Mouse (Mus musculus) intestine, embryonic 14.5 days (tissue): ENCODE data around the gene Herc4. TPM values are rescaled to one million over a fixed set of nuclear protein-coding genes. Genes with fewer than 3 reads are reported as not detected.

Experiments used
- ATAC-seq: fragments of 200-750 bp; cut with Nextera tagmentation; replicated peaks from 2 replicates; pipeline ENCODE4 v1.8.0; 2017; ENCODE audit warnings: low read depth, moderate number of reproducible peaks, moderate TSS enrichment, moderate library complexity; ENCODE audit not compliant: low FRiP score, low TSS enrichment
- DNase-seq: peaks from one replicate; pipeline ENCODE4 v3.0.0-alpha.2; 2018; ENCODE audit warnings: low spot score
- H3K27ac ChIP-seq: fragments of 300-500 bp; sonication (generic); 2 replicates; pipeline ENCODE4 v1.5.1; 2014; ENCODE audit warnings: low read depth, mild to moderate bottlenecking, control low read depth
- H3K27me3 ChIP-seq: fragments of 300-500 bp; sonication (generic); replicated peaks from 2 replicates; pipeline ENCODE4 v1.6.1; 2014; ENCODE audit warnings: low read length, control low read depth; ENCODE audit not compliant: control insufficient read depth, insufficient read depth
- H3K36me3 ChIP-seq: fragments of 300-500 bp; sonication (generic); 2 replicates; pipeline ENCODE4 v1.6.1; 2014; ENCODE audit warnings: low read length, control low read depth; ENCODE audit not compliant: control insufficient read depth, insufficient read depth
- H3K4me1 ChIP-seq: fragments of 300-500 bp; sonication (generic); replicated peaks from 2 replicates; pipeline ENCODE4 v1.6.1; 2014; ENCODE audit warnings: low read length, control low read depth, mixed read lengths; ENCODE audit not compliant: control insufficient read depth, insufficient read depth
- H3K4me2 ChIP-seq: fragments of 300-500 bp; sonication (generic); 2 replicates; pipeline ENCODE4 v1.6.1; 2014; ENCODE audit warnings: low read length
- H3K4me3 ChIP-seq: fragments of 300-500 bp; sonication (generic); 2 replicates; pipeline ENCODE4 v1.5.1; 2014; ENCODE audit warnings: low read depth, low read length, control low read depth, mixed read lengths
- H3K9ac ChIP-seq: fragments of 300-500 bp; sonication (generic); 2 replicates; pipeline ENCODE4 v1.6.1; 2014; ENCODE audit warnings: mild to moderate bottlenecking, low read length
- H3K9me3 ChIP-seq: fragments of 300-500 bp; sonication (generic); 2 replicates; pipeline ENCODE4 v1.6.1; 2016; ENCODE audit warnings: low read length, control low read depth; ENCODE audit not compliant: control insufficient read depth
- WGBS: fragments of 180-500 bp; shearing (Covaris S2); extraction: QIAGEN DNeasy Blood & Tissue Kit; methylation state at CpG from one replicate; pipeline ENCODE4 v1.1.7; 2014; 5-methylcytosine and 5-hydroxymethylcytosine counted together
- polyA plus RNA-seq: library from polyadenylated mRNA; unstranded; fragments of >200 nt; fragmentation: Nextera tagmentation; extraction: Ambion mirVana; gene quantifications from 2 replicates; pipeline ENCODE4 v1.2.1, GENCODE M21; 2014

The Herc4 gene
- polyA plus RNA-seq, 1 experiment from 2014 or later: 39.8 TPM

DNA sequence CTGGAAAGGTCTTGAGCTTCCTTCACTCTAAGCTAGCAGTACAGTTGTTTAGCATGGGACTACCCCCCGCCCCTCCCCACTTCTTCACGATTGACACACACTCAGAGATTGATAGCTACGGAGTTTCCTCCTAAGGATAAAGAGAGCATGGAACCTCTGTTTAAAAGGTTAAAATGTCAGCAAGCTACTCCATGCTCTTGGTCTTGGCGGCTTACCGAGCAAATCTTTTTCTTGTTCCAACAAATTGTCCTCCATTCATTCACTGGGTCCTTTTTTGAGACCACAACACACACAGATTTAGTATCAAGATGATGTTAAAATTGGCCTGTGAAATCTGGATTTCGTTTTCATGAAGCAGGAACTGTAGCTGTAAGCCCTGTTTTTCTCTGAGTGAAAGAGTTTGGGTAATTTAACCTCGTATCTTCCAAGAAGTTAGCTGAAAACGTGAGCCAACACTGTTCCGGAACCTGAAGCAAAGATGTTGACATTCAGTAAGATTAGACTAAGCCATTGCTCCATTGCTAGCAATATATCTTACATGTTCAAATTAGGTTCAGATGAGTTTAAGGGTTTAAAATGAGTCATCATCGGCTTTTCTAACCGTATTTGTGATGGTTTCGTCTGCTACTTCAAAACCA lies 693 bp upstream of the Herc4 start:
- DNase-seq (no peak), ATAC-seq (no peak)
- H3K4me1 ChIP-seq: peaks cover 7% of the 10 kb centered on the region
- 0 out of 2 replicates have a peak, but pooled peaks cover 6% of the 10 kb centered on the region for H3K36me3 ChIP-seq
- no peaks in the 10 kb centered on the region for H3K9me3 ChIP-seq
- H3K9ac ChIP-seq: peak overlapping the region; percentile 41
- no peaks in the 10 kb centered on the region for H3K27me3 ChIP-seq
- peak overlapping the region; percentile 91 for H3K4me3 ChIP-seq
- 22% methylated on average over 12 of the region's 12 CpGs for WGBS
- H3K4me2 ChIP-seq: peak overlapping the region; percentile 73
- no peak overlapping the region for H3K27ac ChIP-seq

DNA sequence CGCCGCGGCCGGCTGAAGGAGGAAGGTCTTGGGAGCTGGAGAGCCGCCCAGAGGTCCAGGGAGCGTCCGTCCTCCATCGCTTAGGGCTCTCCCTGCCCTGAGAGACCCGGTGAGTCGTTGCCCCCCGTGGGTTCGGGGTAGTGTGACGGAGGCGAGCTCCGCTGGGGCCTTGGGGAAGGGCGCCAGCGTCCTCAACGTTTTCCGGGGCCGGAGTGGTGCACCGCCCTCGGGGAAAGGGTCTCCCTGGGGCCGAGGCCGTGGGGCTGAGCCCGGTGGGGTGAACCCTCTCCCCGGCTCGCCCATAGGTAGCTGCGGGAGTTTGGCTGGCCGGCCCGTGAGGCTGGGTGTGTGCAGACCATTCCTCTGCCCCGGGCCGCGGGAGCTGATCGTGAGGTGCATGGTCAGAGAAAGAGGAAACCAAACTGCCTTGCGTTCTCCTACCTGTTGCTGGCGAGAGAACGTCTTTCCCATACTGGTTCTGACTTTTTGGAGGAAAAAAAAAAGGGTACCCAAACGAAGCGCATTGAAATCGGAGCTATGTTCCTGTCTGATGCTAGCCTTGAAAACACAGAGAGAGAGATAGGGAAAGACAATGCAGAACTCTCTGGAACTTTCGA lies 553 bp downstream of the Herc4 start:
- peak; percentile 80 for ATAC-seq
- under 1% methylated on average over 40 of the region's 41 CpGs for WGBS
- H3K9me3 ChIP-seq: no peaks in the 10 kb centered on the region
- H3K36me3 ChIP-seq: 0 out of 2 replicates have a peak, but pooled peaks cover 6% of the 10 kb centered on the region
- H3K4me2 ChIP-seq: peak overlapping the region; percentile 63
- H3K4me1 ChIP-seq: peaks cover 7% of the 10 kb centered on the region
- H3K27me3 ChIP-seq: no peaks in the 10 kb centered on the region
- peak overlapping the region; percentile 93 for H3K9ac ChIP-seq
- peak; percentile 95 for DNase-seq
- peak overlapping the region; percentile 91 for H3K4me3 ChIP-seq
- peak overlapping the region; percentile 98 for H3K27ac ChIP-seq

GRCm38 (mm10) chr10:63244746-63245145 lies 1.1 kb downstream of the Herc4 start:
- H3K4me2 ChIP-seq: peak overlapping the region; percentile 63
- H3K4me3 ChIP-seq: peak overlapping the region; percentile 91
- H3K4me1 ChIP-seq: peaks cover 7% of the 10 kb centered on the region
- no peaks in the 10 kb centered on the region for H3K27me3 ChIP-seq
- 15% methylated on average over 5 of the region's 5 CpGs for WGBS
- 0 out of 2 replicates have a peak, but pooled peaks cover 8% of the 10 kb centered on the region for H3K36me3 ChIP-seq
- H3K9me3 ChIP-seq: no peaks in the 10 kb centered on the region
- peak overlapping the region; percentile 93 for H3K9ac ChIP-seq
- ATAC-seq (no peak), DNase-seq (no peak)
- peak overlapping the region; percentile 98 for H3K27ac ChIP-seq

DNA sequence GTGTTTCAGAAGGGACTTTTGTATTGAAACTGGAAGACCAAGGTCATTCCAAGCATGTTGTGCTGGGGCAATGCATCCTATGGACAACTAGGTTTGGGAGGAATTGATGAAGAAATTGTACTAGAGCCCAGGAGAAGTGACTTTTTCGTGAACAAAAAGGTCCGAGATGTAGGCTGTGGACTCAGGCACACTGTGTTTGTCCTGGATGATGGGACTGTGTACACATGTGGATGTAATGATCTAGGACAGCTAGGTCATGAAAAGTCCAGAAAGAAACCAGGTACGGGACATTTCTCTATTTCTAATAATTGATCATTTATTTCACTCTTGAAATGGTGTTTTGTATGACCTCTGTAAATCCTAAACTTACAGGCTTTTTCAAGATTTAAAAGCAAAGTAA lies 2.2 kb downstream of the Herc4 start:
- Histone ChIP-seq H3K4me2 (no peak overlapping the region), H3K9me3 (no peaks in the 10 kb centered on the region), H3K4me1 (peaks cover 7% of the 10 kb centered on the region), H3K4me3 (no peak overlapping the region), H3K9ac (no peak overlapping the region), H3K27me3 (no peaks in the 10 kb centered on the region), H3K27ac (no peak overlapping the region), H3K36me3 (peaks cover 18% of the 10 kb centered on the region)
- 87% methylated on average over 3 of the region's 3 CpGs for WGBS
- DNase-seq (no peak), ATAC-seq (no peak)

- H3K27me3 ChIP-seq: no peaks in the 10 kb centered on the region
- H3K4me2 ChIP-seq: no peak overlapping the region
- peaks cover 24% of the 10 kb centered on the region for H3K36me3 ChIP-seq
- no peak overlapping the region for H3K27ac ChIP-seq
- H3K4me3 ChIP-seq: no peak overlapping the region
- H3K9ac ChIP-seq: no peak overlapping the region
- 80% methylated on average over 7 of the region's 7 CpGs for WGBS
- peaks cover 5% of the 10 kb centered on the region for H3K4me1 ChIP-seq
- no peak for ATAC-seq
- H3K9me3 ChIP-seq: no peaks in the 10 kb centered on the region
- DNase-seq: no peak
Measured at GRCm38 (mm10) chr10:63247457-63247856, 3.8 kb downstream of the Herc4 start.

- WGBS: 92% methylated on average over 6 of the region's 6 CpGs
- Histone ChIP-seq H3K27ac (no peak overlapping the region), H3K27me3 (no peaks in the 10 kb centered on the region), H3K9ac (no peak overlapping the region), H3K4me3 (no peak overlapping the region), H3K4me2 (no peak overlapping the region), H3K36me3 (peaks cover 24% of the 10 kb centered on the region), H3K4me1 (no peaks in the 10 kb centered on the region), H3K9me3 (no peaks in the 10 kb centered on the region)
- no peak for ATAC-seq
- DNase-seq: no peak
Measured at GRCm38 (mm10) chr10:63248421-63248820, 4.8 kb downstream of the Herc4 start.

GRCm38 (mm10) chr10:63258696-63259095 lies 15.1 kb downstream of the Herc4 start:
- Histone ChIP-seq H3K27me3 (no peaks in the 10 kb centered on the region), H3K9me3 (no peaks in the 10 kb centered on the region), H3K4me1 (no peaks in the 10 kb centered on the region), H3K4me3 (no peak overlapping the region), H3K27ac (no peak overlapping the region), H3K9ac (no peak overlapping the region), H3K4me2 (no peak overlapping the region), H3K36me3 (no peaks in the 10 kb centered on the region; the same call in 1 of the 2 replicates)
- DNase-seq: no peak
- no peak for ATAC-seq
- WGBS: 68% methylated on average over 3 of the region's 3 CpGs

DNA sequence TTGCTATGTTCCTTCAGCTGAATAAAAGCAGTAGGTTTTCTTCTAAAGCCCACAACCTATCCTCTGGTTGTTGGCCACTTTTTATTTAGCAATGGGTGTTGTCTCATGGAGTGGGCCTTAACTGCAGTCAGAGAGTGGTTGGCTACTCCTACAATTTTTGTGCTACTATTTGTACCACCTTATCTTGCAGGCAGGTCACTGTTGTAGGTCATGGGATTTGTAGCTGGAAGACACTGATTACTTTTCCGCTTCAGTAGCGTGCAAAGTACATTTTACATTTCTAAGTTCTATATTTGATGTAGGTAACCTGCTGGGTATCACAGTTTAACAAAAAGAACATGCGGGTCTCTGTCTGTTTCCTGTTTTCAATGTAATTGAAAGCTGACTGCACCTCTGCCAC lies 15.7 kb downstream of the Herc4 start:
- Histone ChIP-seq H3K36me3 (no peaks in the 10 kb centered on the region), H3K4me1 (no peaks in the 10 kb centered on the region), H3K4me2 (no peak overlapping the region), H3K9ac (no peak overlapping the region), H3K27ac (no peak overlapping the region), H3K27me3 (no peaks in the 10 kb centered on the region), H3K4me3 (no peak overlapping the region), H3K9me3 (no peaks in the 10 kb centered on the region)
- ATAC-seq: no peak
- WGBS: 87% methylated on average over 3 of the region's 3 CpGs
- no peak for DNase-seq

DNA sequence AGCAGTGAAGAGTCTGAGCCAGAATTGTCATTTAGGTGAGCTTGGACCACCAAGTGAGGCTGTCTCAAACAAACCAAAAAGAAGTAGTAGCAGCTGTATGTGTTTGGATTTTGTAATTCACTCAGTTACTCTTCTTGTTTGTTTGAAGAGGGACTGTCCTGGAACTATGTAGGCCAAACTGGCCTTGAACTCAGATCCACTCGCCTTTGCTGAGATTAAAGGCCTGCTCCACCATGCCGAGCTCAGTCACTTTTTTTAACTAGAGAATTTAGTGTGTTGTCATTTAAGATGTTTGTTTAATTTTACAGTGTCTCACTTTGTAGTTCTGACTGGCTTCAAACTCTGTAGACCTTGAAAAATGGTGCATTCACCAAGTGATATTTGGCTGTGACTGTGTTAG lies 24.3 kb downstream of the Herc4 start:
- no peak overlapping the region for H3K27ac ChIP-seq
- no peaks in the 10 kb centered on the region for H3K4me1 ChIP-seq
- no peak for ATAC-seq
- WGBS: 77% methylated on average over 2 of the region's 2 CpGs
- H3K4me3 ChIP-seq: no peak overlapping the region
- no peaks in the 10 kb centered on the region; the same call in 1 of the 2 replicates for H3K9me3 ChIP-seq
- DNase-seq: no peak
- H3K4me2 ChIP-seq: no peak overlapping the region
- H3K27me3 ChIP-seq: no peaks in the 10 kb centered on the region
- no peak overlapping the region for H3K9ac ChIP-seq
- peaks cover 51% of the 10 kb centered on the region for H3K36me3 ChIP-seq
